Comparison of ENCODE assay signal across 17 mouse cellular contexts in genomic region chr9:118801910-118802287, GRCm38 (mm10).
A peak's percentile ranks its signal among the peaks of the same experiment; 100 is the strongest.
DNase-seq lines count a peak whose midpoint lies in the region; ATAC-seq and TF ChIP-seq lines count a peak whose summit lies in the region.
"Had no signal": no experiment of that assay in that cellular context is flagged by ENCODE, and none has a peak within 500 bp of the region (broad histone marks: within the 10 kb centered on the region; RNA-seq: fewer than 3 reads in every experiment).

No protein-coding gene starts in this region.

- DNase-seq in gastrocnemius, adult 2 months: no peak
- no peak for DNase-seq in gastrocnemius, postnatal 10 days
- DNase-seq in kidney, postnatal 0 days (ENCODE audit: low spot score): no peak
- DNase-seq in kidney, adult 8-10 months: no peak
- DNase-seq in testis, postnatal 14 days (ENCODE audit: low spot score): no peak
- DNase-seq in MN1 (ENCODE audit: low spot score): no peak
- DNase-seq: cerebellum, adult 9-10 months; liver; right cerebral cortex, postnatal 14 days; thymus, postnatal 25 days had no signal

- no peak overlapping the region for H3K9ac ChIP-seq in kidney, postnatal 0 days (ENCODE audit: low read depth, low read length)
- no peak overlapping the region for H3K9ac ChIP-seq in stomach, embryonic 16.5 days (ENCODE audit: low read length)
- H3K9ac ChIP-seq: hindbrain, embryonic 12.5 days; midbrain, embryonic 15.5 days had no signal

- WGBS in kidney, postnatal 0 days: 50% methylated on average over 8 of the region's 8 CpGs
- WGBS in stomach, embryonic 16.5 days: 70% methylated on average over 8 of the region's 8 CpGs

- H3K4me1 ChIP-seq in kidney, postnatal 0 days (replicated peaks; ENCODE audit: insufficient read depth, low read length): 0 out of 2 replicates have a peak, but pooled peaks cover 6% of the 10 kb centered on the region
- H3K4me1 ChIP-seq in testis, adult 2 months (ENCODE audit: control insufficient read depth, insufficient read depth, low read length): no peaks in the 10 kb centered on the region; the same call in 1 of the 2 replicates
- peaks cover 21% of the 10 kb centered on the region; the same call in 1 of the 2 replicates for H3K4me1 ChIP-seq in stomach, embryonic 16.5 days (ENCODE audit: control insufficient read depth, insufficient read depth, low read length)
- H3K4me1 ChIP-seq: midbrain, embryonic 15.5 days had no signal

- no peaks in the 10 kb centered on the region for H3K9me3 ChIP-seq in kidney, postnatal 0 days (replicated peaks; ENCODE audit: low read length)
- no peaks in the 10 kb centered on the region for H3K9me3 ChIP-seq in stomach, embryonic 16.5 days (replicated peaks; ENCODE audit: control insufficient read depth, low read length)
- H3K9me3 ChIP-seq: heart, embryonic 10.5 days; midbrain, embryonic 15.5 days had no signal

- TF ChIP-seq POLR2A in testis, adult 2 months (IDR thresholded peaks at IDR 0.05; ENCODE audit: control insufficient read depth, low read depth, low read length): no peak

- H3K4me2 ChIP-seq in kidney, postnatal 0 days (ENCODE audit: low read length): no peak overlapping the region
- no peak overlapping the region for H3K4me2 ChIP-seq in stomach, embryonic 16.5 days (ENCODE audit: low read depth, low read length)
- H3K4me2 ChIP-seq: hindbrain, embryonic 12.5 days; midbrain, embryonic 15.5 days had no signal

- H3K4me3 ChIP-seq in gastrocnemius, adult 2 months: no peak overlapping the region
- H3K4me3 ChIP-seq in kidney, postnatal 0 days (replicated peaks; ENCODE audit: low read depth, low read length): no peak overlapping the region
- H3K4me3 ChIP-seq in testis, adult 2 months (ENCODE audit: control insufficient read depth, low read depth, low read length): no peak overlapping the region
- H3K4me3 ChIP-seq in stomach, embryonic 16.5 days (replicated peaks; ENCODE audit: low read length): no peak overlapping the region
- H3K4me3 ChIP-seq: heart, embryonic 10.5 days; hindbrain, embryonic 12.5 days; midbrain, embryonic 15.5 days; myocyte had no signal

- H3K27me3 ChIP-seq in kidney, postnatal 0 days (ENCODE audit: insufficient read depth, low read length): no peaks in the 10 kb centered on the region
- H3K27me3 ChIP-seq in testis, adult 2 months (ENCODE audit: control insufficient read depth, insufficient read depth, low read length): no peaks in the 10 kb centered on the region
- H3K27me3 ChIP-seq in stomach, embryonic 16.5 days (ENCODE audit: control insufficient read depth, insufficient read depth, low read length): no peaks in the 10 kb centered on the region
- H3K27me3 ChIP-seq: hindbrain, embryonic 12.5 days; midbrain, embryonic 15.5 days had no signal

- no peaks in the 10 kb centered on the region for H3K36me3 ChIP-seq in kidney, postnatal 0 days (ENCODE audit: insufficient read depth, low read length)
- H3K36me3 ChIP-seq in testis, adult 2 months (ENCODE audit: control insufficient read depth, insufficient read depth, low read length): no peaks in the 10 kb centered on the region
- no peaks in the 10 kb centered on the region for H3K36me3 ChIP-seq in stomach, embryonic 16.5 days (ENCODE audit: control insufficient read depth, insufficient read depth, low read length)
- H3K36me3 ChIP-seq: heart, embryonic 10.5 days; hindbrain, embryonic 12.5 days; midbrain, embryonic 15.5 days had no signal

- peak overlapping the region; percentile 24 for H3K27ac ChIP-seq in gastrocnemius, adult 2 months
- H3K27ac ChIP-seq in kidney, postnatal 0 days: peak overlapping the region; percentile 82
- peak overlapping the region; percentile 40 for H3K27ac ChIP-seq in testis, adult 2 months (ENCODE audit: control insufficient read depth, insufficient read depth, low read depth, low read length)
- H3K27ac ChIP-seq in stomach, embryonic 16.5 days (ENCODE audit: low read length): peak overlapping the region; percentile 77
- H3K27ac ChIP-seq: heart, embryonic 10.5 days; hindbrain, embryonic 12.5 days; midbrain, embryonic 15.5 days had no signal

- intact Hi-C loops in gastrocnemius, adult 2 months (cut with DNase I): no loop called here

- ATAC-seq in kidney, postnatal 0 days (replicated peaks; ENCODE audit: low FRiP score, low read depth): no peak
- no peak for ATAC-seq in stomach, embryonic 16.5 days (ENCODE audit: insufficient read depth, low FRiP score)
- ATAC-seq: forebrain, embryonic 16.5 days; midbrain, embryonic 15.5 days had no signal

- TF ChIP-seq CTCF in gastrocnemius, adult 2 months (IDR thresholded peaks at IDR 0.05): no peak
- TF ChIP-seq CTCF in kidney, postnatal 0 days (IDR thresholded peaks at IDR 0.05; ENCODE audit: low read depth): no peak
- no peak for TF ChIP-seq CTCF in testis, adult 2 months (IDR thresholded peaks at IDR 0.05; ENCODE audit: control insufficient read depth, insufficient read depth, insufficient replicate concordance, low read depth, low read length)

Comparison
In these comparisons a context has a peak if more than half of its experiments do, and no peak if none do; other contexts are left out.
1. H3K27ac ChIP-seq: peak in every context shown above with its lines; median percentile 82 in kidney, postnatal 0 days; 77 in stomach, embryonic 16.5 days; 40 in testis, adult 2 months; 24 in gastrocnemius, adult 2 months.